Mouse (Mus musculus): ENCODE measurements around the gene Gstt1.

DNA sequence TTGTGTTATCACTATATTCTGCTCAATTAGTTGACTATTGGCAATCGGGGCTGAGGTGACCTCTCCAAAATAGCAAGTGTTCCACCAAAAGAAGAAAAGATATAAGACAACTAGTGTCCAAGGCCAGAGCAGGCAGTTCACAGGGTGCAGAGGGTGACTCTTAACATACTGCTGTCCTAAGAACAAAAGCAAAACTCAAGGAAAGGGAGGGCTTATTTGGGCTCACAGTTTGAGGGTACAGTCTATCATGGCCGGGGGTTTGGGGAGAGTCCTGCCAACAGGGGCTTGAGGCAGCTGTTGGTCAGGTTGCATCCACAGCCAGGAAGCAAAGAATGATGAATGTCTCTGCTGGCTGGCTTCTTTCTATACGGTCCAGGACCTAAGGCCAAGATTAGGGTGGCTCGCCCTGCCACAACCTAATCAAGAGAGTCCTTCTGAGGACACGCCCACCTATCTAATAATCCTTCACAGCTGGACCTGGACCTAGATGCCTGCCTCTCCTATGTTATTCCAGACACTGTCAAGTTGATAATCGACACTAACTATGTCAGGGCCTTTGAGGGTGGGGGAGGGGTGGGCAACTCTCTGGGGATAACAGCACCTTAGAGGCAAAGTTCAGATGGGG is 47.0 kb upstream of the Gstt1 start:
- no peak for TF ChIP-seq POLR2A (IDR thresholded peaks at IDR 0.05; ENCODE audit: borderline replicate concordance, extremely low read depth, insufficient read depth, insufficient read length, poor library complexity, severe bottlenecking)
- no peak for TF ChIP-seq CTCF (IDR thresholded peaks at IDR 0.05; ENCODE audit: borderline replicate concordance, extremely low read depth, insufficient read depth, insufficient read length)

Measured in brain, embryonic 14.5 days (tissue).